Mouse (Mus musculus): ENCODE data around the gene Cldnd1. TPM values are rescaled to one million over a fixed set of nuclear protein-coding genes. Genes with fewer than 3 reads are reported as not detected.

Gene Cldnd1
- 10 to 100 TPM; 87.9 to 98.7 TPM for total RNA-seq (2021)
- long read RNA-seq, experiment 1, transcript Cldnd1-201 (5 exons, 2,147 nt) = major isoform, 78 of 127 reads
- long read RNA-seq, experiment 1, transcript Cldnd1-204 (6 exons, 1,540 nt) = minor isoform, 15 of 127 reads
- long read RNA-seq, experiment 1, partial matches to known transcripts = 7 of 127 reads
- long read RNA-seq, experiment 1, other reads (novel, unspliced or antisense) = 26 of 127 reads
- long read RNA-seq, experiment 2, transcript Cldnd1-201 (5 exons, 2,147 nt) = major isoform, 87 of 145 reads
- long read RNA-seq, experiment 2, transcript Cldnd1-204 (6 exons, 1,540 nt) = minor isoform, 17 of 145 reads
- long read RNA-seq, experiment 2, partial matches to known transcripts = 2 of 145 reads
- long read RNA-seq, experiment 2, other reads (novel, unspliced or antisense) = 38 of 145 reads

DNA sequence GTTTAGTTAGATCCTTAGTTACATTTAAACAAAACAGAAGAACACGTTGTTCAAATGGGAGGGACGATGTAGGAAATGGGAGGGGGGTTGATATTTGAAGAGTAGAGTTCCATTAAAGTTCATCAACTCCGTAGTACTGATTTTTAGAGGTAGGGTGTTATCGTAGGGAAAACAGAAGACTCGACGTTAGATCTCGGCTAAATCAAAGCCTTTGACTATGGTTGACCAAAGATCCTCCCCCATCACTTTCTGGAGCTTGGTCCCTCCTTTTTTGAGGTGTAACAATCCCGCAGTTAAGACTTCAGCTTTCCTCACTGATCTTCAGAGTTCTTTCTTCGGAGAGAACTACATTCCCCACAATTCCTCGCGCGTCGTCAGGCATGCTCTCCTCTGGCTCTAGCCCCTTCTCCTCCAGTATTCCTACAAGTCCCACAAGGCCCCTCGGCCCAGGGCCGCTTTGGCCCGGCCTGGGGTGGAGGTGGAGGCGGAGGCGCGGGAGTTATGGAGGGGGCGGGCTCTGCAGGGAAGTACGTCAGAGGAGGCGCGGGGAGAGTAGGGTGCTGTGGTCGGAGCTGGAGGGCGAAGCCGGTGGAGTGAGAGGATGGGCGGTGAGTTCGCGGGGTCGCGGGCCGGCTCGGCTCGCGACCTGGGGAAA lies at the start of gene Cldnd1:
Gene Cldnd1 (plus strand): TSS at position 434 of the 655 bp plus-strand sequence.
- peak; percentile 87 to 97 for DNase-seq (ENCODE audit: low spot score in 2 of 2)

DNA sequence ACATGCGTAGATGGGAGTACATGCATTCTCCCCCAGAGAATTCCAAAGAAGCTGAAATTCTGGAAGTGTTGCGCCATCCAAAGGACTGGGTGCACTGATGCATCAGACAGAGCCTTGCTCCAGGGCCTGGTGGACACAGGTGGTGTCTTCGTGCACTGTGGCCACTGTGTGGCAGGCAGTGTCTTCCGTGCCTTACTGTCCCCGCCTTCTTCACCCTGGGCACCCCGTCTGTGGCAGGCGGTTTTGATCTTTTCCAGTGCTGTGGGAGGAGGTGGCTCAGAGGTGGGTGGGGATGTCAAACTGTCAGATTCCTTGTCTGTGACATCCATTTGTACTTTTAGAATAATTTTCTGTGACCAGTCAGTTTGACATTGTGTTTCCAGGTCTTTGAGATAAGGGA lies 49.0 kb upstream of the Cldnd1 start:
- DNase-seq (ENCODE audit: low spot score in 2 of 2) = no peak

DNA sequence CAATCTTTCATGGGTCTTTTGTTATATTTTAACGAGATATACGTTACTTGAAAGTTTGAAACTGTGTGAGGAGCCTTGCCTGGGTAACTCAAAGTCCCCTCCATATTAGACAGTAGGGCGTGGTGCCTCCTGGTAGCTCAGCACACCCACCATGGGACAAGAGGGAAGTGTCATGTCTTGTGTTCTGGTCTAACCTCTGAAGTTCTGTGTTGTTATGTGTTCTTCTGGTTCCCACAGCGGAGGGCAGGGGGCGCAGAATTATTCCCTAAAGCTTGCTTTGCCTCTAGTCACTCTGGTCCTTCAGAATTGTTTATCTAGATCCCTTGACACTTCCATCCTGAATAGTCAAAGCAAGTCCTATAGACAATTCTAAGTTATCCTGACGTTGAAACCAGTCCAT lies 45.7 kb upstream of the Cldnd1 start:
- no peak for DNase-seq (ENCODE audit: low spot score in 2 of 2)

DNA sequence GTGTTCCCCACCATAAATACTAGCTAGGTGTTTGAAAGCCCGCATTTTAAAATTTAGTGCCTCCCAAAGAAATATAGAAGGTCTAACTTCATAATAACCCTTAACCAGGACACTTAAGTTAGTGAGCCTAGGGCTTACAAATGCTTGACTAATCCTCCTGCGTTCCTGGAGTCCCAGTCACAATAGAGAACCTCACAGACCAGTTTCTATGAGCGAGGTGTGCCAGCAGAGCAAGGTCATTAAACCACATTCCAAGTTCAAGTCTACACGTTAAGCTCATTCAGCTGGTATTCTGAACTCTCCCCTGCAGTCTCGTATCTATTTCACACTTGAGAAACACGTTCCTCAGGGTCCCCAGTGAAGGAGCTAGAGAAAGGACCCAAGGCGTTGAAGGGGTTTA lies 44.8 kb upstream of the Cldnd1 start:
- no peak for DNase-seq (ENCODE audit: low spot score in 2 of 2)

DNA sequence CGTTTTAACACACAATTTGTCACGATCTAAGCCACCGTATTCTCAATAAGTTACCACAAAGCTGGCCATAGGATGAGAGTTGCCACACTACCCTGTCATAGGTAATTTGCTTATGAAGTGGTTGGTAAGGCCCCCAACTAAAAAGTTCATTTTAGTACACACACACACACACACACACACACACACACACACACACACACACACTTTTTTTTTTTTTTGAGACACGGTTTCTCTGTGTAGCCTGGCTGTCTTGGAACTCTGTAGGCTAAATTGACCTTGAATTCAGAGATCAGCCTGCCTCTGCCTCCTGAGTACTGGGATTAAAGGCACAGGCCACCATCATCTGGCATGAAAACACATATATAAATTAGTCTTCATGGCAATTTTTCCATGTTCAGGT lies 43.8 kb upstream of the Cldnd1 start:
- DNase-seq (ENCODE audit: low spot score in 2 of 2) = no peak

DNA sequence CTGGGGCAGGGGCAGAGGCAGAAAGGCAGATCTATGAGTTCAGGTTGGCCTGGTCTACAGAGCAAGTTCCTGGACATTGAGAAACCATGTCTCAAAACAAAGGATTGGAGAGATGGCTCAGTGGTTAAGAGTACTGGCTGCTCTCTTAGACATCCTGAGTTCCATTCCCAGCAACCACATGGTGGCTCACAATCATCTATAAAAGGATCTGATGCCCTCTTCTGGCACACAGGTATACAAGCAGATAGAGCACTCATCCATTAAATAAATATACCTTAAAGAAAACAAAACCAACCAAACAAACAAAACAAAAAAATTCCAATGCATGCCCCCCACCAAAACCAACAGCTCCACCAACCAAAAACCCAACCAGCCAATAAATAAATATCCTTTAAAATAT lies 43.2 kb upstream of the Cldnd1 start:
- no peak for DNase-seq (ENCODE audit: low spot score in 2 of 2)

DNA sequence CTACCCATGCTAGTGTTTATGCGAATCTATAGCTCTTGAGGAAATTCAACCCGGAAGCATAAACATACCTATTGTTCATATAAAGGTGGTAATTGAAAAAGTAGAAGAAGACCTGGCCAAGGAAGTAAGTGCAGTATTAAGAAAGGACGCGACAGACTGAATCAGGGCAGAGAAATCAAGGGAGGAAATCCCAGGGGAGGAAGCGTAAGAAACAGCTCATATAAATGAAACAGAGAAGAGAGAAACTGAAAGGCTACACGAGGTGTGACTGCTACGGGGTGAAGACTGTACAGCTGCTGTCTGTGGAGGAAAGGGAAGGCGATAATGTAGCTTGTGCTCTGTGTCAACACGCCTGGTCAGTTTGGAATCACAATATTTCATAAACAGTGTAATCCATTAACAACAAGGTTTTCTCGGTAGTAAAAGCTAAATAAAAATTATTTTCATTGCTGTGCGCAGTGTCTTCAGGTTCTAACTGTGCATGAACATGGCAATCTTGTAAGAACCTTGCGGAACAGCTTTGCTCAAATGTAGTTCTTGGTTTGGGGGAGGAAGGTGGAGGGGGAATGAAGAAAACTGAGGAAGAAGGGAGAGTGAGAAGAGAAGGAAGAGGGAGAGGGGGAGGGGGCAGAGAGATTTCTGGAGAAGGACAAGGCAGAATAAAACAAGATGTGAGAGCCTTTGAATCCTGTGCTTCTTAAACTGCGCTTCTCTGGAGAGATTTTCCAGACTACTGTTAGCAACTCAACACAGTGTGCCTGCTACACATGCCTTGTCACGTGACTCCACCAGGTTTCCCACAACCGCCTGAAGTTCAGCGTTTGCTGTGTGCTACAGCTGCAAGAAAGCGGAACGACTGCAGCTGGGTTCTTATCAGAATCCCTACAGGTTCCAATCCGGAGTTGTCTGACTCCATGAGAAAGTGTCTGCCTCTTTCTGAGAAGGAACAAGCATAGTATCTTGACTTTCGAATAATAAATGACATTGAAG lies 41.9 kb upstream of the Cldnd1 start:
- no peak for DNase-seq (ENCODE audit: low spot score in 2 of 2)

DNA sequence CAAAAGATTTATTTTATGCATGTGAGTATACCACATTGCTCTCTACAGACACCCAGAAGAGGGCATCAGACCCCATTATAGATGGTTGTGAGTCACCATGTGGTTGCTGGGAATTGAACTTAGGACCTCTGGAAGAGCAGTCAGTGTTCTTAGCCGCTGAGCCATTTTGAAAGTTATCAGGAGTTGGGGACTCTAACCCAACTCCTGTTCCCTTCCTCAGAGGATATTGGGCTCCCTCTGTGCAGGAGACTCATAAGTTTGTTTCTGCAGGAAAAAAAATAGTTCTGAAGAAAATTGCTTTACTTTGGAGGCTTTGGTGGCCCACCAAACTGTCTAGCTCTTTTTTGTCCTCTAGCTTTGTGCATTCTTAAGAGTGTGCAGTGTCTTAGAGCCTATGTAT lies 39.2 kb upstream of the Cldnd1 start:
- no peak for DNase-seq (ENCODE audit: low spot score in 2 of 2)

DNA sequence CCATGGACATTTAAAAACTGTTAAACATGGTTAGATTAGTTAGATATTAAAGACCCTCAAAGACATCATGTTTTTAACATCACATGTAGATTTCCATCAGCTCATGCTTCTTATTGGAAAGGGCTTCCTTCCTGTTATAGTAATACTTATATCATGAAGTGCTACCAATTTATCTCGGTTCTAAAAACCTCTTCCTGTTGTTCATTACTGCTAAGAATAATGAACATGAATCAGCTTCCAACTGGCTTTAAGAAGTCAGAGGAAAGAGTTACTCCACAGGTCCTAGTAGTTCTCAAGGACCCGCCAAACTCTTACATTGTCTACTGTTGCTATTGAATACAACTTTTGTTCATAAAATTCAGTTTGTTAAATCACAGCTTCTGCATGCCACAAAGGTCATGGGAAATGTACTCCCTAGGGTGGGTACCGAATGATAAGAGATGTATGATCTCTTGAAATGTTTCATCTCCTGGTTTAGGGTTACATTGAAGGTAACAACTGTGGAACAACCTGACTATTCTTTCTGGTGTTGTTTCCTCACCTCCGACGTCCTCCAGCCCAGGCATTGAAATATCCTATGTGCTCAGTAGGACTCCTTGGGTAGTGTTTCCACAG lies 38.0 kb upstream of the Cldnd1 start:
- no peak for DNase-seq (ENCODE audit: low spot score in 2 of 2)

DNA sequence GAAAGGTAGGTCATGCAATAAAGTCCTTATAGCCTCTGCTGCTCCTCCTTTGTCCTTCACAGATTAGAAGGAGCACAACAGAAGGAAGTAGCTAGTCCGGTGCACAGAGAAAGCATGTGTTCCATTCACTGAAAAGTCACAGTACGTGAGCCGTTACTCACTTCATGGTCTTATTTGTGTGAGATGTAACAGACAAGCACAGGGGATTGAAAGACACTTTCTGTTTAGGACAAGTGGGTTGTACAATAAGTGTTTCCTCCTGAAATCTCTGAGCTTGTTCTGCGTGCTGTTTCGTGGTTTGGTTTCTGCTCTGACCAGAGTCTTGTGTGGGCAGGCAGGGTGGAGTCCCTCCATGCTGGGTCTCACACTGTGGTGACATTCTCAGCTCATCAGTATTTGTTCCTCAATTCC lies 37.4 kb upstream of the Cldnd1 start:
- no peak for DNase-seq (ENCODE audit: low spot score in 2 of 2)

DNA sequence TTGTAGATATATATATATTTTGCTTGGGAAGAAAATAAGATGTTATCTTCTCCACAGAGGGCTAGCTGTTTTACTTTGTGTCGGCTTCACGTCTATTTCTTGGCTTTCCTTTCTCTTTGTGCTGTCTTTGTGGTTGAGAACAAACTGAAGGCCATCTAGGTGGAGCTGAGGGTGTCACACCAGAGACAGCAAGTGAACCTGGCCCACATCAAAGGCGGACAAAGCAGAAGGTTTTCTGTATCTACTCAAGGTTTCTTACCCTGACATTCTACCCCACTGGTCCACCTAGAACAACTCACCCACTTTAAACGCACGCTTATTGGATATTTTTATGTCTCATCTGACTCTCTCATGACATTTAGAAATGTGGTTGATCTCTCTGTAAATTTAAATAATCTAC lies 33.6 kb upstream of the Cldnd1 start:
- DNase-seq (ENCODE audit: low spot score in 2 of 2) = no peak

DNA sequence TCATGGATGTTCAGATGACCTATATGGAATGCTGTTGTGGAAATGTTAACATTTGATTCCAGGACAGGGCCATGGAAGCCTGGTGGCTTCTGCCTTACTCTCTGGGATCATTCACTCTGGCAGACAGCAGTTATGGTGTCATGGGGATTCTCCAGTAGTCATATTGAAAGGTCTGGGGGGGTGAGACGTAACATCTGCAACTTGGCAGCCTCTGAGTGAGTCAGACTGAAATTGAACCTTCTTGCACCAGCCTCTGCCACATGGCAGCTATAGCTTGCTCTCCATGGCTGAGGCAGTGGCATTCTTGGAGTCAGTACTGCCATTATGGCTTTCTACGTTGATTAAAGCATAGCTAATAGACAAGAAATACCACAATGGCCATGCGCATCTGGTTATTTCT lies 30.9 kb upstream of the Cldnd1 start:
- no peak for DNase-seq (ENCODE audit: low spot score in 2 of 2)

DNA sequence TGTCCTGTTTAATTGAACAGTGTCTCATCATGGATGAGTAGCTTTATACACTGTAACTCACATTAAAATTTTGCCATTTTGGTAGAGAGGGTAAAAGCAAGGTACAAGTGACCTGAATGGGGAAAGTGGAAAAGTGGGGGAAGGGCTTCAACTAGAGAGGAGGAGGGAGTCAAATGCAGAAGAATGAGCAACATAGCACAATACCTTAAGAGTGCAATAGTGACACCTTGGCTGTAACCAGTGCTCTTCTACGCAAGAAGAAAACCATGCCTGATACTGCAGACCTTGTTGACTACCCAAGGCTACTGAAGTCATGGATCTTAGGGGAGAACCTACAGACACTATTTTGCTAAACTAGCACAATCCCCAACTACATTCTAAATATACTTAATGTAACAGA lies 30.4 kb upstream of the Cldnd1 start:
- DNase-seq (ENCODE audit: low spot score in 2 of 2) = no peak

DNA sequence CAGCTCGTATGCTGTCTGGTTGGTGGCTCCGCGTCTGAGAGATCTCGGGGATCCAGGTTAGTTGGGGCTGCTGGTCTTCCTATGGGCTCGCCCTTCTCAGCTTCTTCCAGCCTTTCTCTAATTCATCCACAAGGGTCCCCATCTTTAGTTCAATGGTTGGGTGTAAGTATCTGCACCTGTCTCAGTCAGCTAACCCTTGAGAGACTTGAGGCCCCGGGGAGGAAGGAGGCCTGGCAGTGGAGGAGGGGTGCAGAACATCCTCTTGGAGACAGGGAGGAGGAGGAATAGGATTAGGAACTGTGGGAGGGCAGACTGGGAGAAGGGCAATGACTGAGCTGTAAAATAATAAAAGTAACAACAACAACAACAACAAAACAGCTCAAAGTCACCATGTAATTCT lies 27.5 kb upstream of the Cldnd1 start:
- no peak for DNase-seq (ENCODE audit: low spot score in 2 of 2)

DNA sequence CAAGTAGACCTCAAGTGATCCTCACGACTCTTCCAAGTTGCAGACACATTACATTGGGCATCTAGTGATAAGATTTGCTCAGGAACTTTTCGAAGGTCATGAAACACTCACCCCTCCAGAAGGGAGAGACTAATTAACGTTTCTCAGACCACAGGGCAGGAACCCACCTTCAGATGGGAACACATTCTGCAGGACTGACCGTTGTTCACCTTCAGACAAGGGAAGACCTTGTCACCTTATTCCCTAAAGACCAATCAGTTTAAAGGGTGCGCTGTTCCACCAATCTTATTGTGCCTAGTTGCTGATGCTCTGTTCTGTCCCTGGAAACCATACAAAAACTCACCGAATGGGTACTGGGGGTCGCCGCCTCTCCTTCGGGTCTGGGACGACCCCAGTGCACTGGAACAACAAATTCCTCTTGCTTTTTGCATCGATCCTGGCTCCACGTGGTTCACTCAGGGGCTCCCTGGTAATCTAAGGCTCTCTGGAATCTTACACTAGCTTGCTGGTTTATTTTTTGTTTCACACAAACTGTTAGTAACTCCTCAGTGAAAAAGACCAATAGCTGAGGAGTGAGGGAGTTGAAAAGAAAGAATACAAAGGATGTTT lies 26.8 kb upstream of the Cldnd1 start:
- no peak for DNase-seq (ENCODE audit: low spot score in 2 of 2)

DNA sequence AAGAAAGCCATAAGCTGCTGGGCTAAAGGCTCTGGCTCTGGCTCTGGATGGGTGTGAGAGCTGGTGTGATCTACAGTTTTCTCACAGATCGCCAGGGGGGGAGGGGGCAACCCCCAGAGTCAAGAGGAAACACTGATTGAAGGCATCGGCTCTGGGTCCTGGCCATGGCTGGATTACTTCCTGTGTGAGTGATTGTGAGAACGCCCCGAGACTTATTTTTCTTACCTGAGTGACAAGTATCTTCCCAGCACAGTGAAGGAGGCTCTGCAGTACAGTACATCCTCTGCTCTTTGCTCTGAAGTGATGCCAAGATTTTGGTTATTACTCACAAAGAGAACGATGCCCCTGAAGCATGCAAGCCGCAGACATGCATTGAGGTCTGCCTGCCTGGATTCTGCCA lies 25.9 kb upstream of the Cldnd1 start:
- DNase-seq (ENCODE audit: low spot score in 2 of 2) = no peak

DNA sequence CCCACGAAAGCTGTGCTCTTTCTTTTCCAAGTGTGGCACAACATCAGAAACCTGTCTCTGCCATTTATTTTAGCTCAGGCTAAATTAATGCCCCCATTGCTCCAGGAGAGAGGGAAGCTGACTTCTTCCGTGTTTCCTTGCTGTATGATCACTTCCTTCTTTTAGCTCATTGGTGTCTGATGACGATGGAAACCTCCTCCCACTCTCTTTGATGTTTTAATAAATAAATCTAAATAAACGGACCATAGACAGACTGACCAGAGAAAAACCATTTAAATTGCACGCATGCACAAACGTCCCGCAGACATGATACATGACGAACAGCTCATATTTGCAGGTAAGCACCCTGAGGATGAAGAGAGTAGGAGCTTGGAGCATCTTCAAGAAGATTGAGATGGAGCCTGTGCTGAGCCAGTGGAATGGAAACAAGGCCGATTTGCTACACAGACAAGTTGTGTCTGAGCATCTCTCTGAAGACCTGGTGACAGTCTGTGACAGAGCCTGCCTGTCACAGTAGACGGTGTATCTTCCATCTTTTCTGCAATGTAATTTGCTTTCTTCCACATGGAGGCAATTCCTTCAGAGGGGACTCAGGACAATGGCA lies 25.3 kb upstream of the Cldnd1 start:
- DNase-seq (ENCODE audit: low spot score in 2 of 2) = no peak

DNA sequence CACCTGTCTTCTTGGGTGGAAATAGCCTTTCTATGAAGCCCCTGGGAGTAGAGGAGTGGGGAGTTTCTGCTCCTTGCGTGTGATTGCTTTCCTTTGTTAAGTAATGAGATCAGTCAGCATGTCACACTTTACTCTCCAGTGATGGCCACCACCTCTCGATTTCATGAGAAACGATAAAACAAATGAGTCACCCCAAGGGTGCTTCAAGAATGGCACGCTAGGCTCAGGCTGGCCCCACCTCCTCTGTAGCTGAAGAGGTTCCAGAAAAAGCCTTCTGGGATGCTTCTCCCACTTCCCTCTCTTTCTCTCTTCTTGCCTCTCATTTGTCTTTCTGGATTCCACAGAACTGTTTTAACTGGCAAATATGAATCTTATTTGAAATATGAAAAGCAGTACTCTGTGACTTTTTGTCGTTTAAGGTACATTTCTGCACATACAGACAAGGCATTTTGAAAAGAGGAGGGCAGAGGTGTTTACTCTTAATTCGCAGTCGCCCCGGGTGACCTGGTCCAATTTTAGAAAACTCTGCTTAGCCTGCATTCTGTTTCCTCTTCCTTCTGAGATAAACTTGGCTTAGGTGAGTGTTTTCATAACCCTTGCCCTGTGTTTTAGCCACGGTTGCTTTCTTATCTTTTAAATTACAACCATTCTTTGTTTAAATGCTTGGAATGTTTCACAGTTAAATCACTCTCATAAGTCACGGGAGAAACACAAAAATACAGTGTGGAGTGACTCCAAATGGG lies 24.2 kb upstream of the Cldnd1 start:
- no peak for DNase-seq (ENCODE audit: low spot score in 2 of 2)

DNA sequence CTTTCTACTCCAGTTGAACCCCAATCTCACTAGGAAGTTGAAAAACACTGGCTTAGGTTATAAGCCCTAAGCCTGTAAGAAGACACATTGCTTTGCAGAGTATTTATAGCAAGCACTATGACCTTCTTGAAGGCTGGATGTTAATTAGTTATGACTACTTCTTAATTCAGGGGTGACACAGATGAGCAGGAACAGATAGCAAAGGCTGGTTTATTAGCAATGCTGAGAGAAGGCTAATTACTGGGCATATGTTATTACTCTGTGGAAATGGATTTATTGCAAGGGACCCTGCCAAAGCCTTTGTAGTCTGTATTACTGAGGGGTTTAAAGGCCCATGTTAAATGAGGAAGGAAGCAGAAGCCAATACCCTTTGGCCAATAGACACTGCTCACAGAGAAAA lies 22.7 kb upstream of the Cldnd1 start:
- DNase-seq (ENCODE audit: low spot score in 2 of 2) = no peak

Measured in layer of hippocampus, postnatal 14 days (tissue).